Mouse (Mus musculus): ENCODE measurements around the gene Rmnd5a.

- no peak for TF ChIP-seq GATA1 (IDR thresholded peaks at IDR 0.05; ENCODE audit: borderline replicate concordance, low read length)
- no peak for TF ChIP-seq FLI1 (IDR thresholded peaks at IDR 0.05; ENCODE audit: low read length)
Measured at GRCm38 (mm10) chr6:71371085-71371605, 69.3 kb downstream of the Rmnd5a start.

All from megakaryocyte, embryonic 14.5 days (primary cell).